Comparison of ENCODE assay signal across 25 mouse cellular contexts in the genomic region with DNA sequence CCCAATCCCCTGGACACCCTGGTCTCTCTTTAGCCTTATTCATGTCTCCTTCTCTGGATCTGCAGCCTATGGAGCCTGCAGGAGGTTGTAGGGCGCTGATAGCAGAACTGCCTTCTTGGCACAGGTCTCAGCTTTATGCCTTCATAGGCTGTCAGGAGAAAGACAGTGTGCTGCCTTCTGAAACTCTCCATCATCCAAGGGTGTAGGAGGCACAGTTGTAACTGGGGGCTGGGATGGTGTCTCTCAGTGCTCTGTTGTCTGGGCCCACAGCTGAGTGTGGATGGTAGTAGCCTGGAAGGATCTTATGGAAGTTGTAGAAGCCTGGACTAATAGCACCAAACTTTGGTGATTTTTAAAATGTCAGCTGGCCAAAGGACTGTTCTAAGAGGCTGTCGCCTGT. TPM values are rescaled to one million over a fixed set of nuclear protein-coding genes. Genes with fewer than 3 reads are reported as not detected.
DNase-seq lines count a peak whose midpoint lies in the region; ATAC-seq and TF ChIP-seq lines count a peak whose summit lies in the region.
"Had no signal": no experiment of that assay in that cellular context is flagged by ENCODE, and none has a peak within 500 bp of the region (broad histone marks: within the 10 kb centered on the region; RNA-seq: fewer than 3 reads in every experiment).

No protein-coding gene starts in this region.

- peaks cover 5% of the 10 kb centered on the region; the same call in 1 of the 2 replicates for H3K36me3 ChIP-seq in kidney, postnatal 0 days (ENCODE audit: insufficient read depth, low read length)
- H3K36me3 ChIP-seq in midbrain, embryonic 11.5 days (ENCODE audit: control insufficient read depth, insufficient read depth, low read length) = no peaks in the 10 kb centered on the region; the same call in 1 of the 2 replicates
- H3K36me3 ChIP-seq in midbrain, embryonic 16.5 days (ENCODE audit: control insufficient read depth, insufficient read depth, low read length) = no peaks in the 10 kb centered on the region; the same call in 1 of the 2 replicates
- H3K36me3 ChIP-seq: intestine, embryonic 15.5 days had no signal

- H3K9me3 ChIP-seq in kidney, postnatal 0 days (replicated peaks; ENCODE audit: low read length) = no peaks in the 10 kb centered on the region
- H3K9me3 ChIP-seq in midbrain, embryonic 11.5 days (ENCODE audit: control insufficient read depth, low read length) = no peaks in the 10 kb centered on the region
- no peaks in the 10 kb centered on the region for H3K9me3 ChIP-seq in midbrain, embryonic 16.5 days (replicated peaks; ENCODE audit: control insufficient read depth, low read length, poor library complexity, severe bottlenecking)
- H3K9me3 ChIP-seq: embryonic facial prominence, embryonic 13.5 days; forebrain, embryonic 13.5 days; heart, embryonic 13.5 days; intestine, embryonic 15.5 days had no signal

- intact Hi-C loops in heart, postnatal 36 days (cut with DNase I) = loop anchor here (5.0 kb wide), 1 partner anchor 168 kb away; no protein-coding TSS in a partner anchor

- no peaks in the 10 kb centered on the region for H3K27me3 ChIP-seq in kidney, postnatal 0 days (ENCODE audit: insufficient read depth, low read length)
- no peaks in the 10 kb centered on the region for H3K27me3 ChIP-seq in midbrain, embryonic 11.5 days (ENCODE audit: control insufficient read depth, insufficient read depth, low read length)
- no peaks in the 10 kb centered on the region for H3K27me3 ChIP-seq in midbrain, embryonic 16.5 days (ENCODE audit: control insufficient read depth, insufficient read depth, low read depth, low read length)
- H3K27me3 ChIP-seq: CH12.LX; embryonic facial prominence, embryonic 13.5 days; forebrain, embryonic 13.5 days; heart, embryonic 13.5 days; intestine, embryonic 15.5 days; Patski had no signal

- no peak for ATAC-seq in kidney, postnatal 0 days (replicated peaks; ENCODE audit: low FRiP score, low read depth)
- no peak for ATAC-seq in midbrain, embryonic 11.5 days (ENCODE audit: low FRiP score)
- no peak for ATAC-seq in midbrain, embryonic 16.5 days
- ATAC-seq: activated CD4-positive, CD25-positive, alpha-beta regulatory T cell, adult 4 months; forebrain, embryonic 13.5 days; Patski had no signal

- H3K4me3 ChIP-seq in kidney, postnatal 0 days (replicated peaks; ENCODE audit: low read depth, low read length) = no peak overlapping the region
- no peak overlapping the region for H3K4me3 ChIP-seq in midbrain, embryonic 11.5 days (ENCODE audit: low read depth, low read length)
- H3K4me3 ChIP-seq in midbrain, embryonic 16.5 days (ENCODE audit: low read depth, low read length) = no peak overlapping the region
- H3K4me3 ChIP-seq in brown adipose tissue, adult 24 weeks (ENCODE audit: insufficient read depth, low read depth, low read length) = no peak overlapping the region
- H3K4me3 ChIP-seq: embryonic facial prominence, embryonic 13.5 days; forebrain, embryonic 13.5 days; heart, adult 2 months; heart, embryonic 13.5 days; intestine, embryonic 15.5 days had no signal

- no peak overlapping the region for H3K9ac ChIP-seq in kidney, postnatal 0 days (ENCODE audit: low read depth, low read length)
- H3K9ac ChIP-seq in midbrain, embryonic 11.5 days (ENCODE audit: low read length) = no peak overlapping the region
- H3K9ac ChIP-seq in midbrain, embryonic 16.5 days (ENCODE audit: low read depth, low read length) = no peak overlapping the region
- H3K9ac ChIP-seq: embryonic facial prominence, embryonic 13.5 days; forebrain, embryonic 13.5 days; heart, embryonic 13.5 days; hindbrain, embryonic 14.5 days had no signal

- H3K27ac ChIP-seq in kidney, postnatal 0 days = 0 out of 2 replicates have a peak overlapping the region, but pooled peaks have one; percentile 27
- no peak overlapping the region for H3K27ac ChIP-seq in midbrain, embryonic 11.5 days (ENCODE audit: low read depth, low read length)
- H3K27ac ChIP-seq in midbrain, embryonic 16.5 days (ENCODE audit: low read length) = no peak overlapping the region
- peak overlapping the region; percentile 49 for H3K27ac ChIP-seq in brown adipose tissue, adult 24 weeks (replicated peaks; ENCODE audit: low read depth, low read length)
- H3K27ac ChIP-seq: embryonic facial prominence, embryonic 13.5 days; forebrain, embryonic 13.5 days; heart, adult 2 months; hindbrain, embryonic 14.5 days; intestine, embryonic 15.5 days had no signal

- TF ChIP-seq CTCF in kidney, postnatal 0 days (IDR thresholded peaks at IDR 0.05; ENCODE audit: low read depth) = no peak

- peak; percentile 74 for DNase-seq in heart, adult 11 months
- DNase-seq in heart, postnatal 36 days = no peak
- no peak for DNase-seq in kidney, postnatal 0 days (ENCODE audit: low spot score)
- no peak for DNase-seq in kidney, postnatal 36 days
- DNase-seq in midbrain, embryonic 11.5 days (ENCODE audit: low spot score, missing footprints) = peak; percentile 44
- no peak for DNase-seq in embryo, embryonic 9.5 days (ENCODE audit: extremely low spot score)
- DNase-seq: cerebellum, adult 2 months; cerebellum, postnatal 14 days; embryo, embryonic 11 days; gastrocnemius, postnatal 10 days; heart, postnatal 4 days had no signal

- peaks cover 14% of the 10 kb centered on the region; the same call in 1 of the 2 replicates for H3K4me1 ChIP-seq in kidney, postnatal 0 days (replicated peaks; ENCODE audit: insufficient read depth, low read length)
- peaks cover 6% of the 10 kb centered on the region for H3K4me1 ChIP-seq in midbrain, embryonic 11.5 days (ENCODE audit: control insufficient read depth, insufficient read depth, low read length)
- peaks cover 6% of the 10 kb centered on the region for H3K4me1 ChIP-seq in midbrain, embryonic 16.5 days (ENCODE audit: control insufficient read depth, insufficient read depth, low read length)
- peaks cover 26% of the 10 kb centered on the region for H3K4me1 ChIP-seq in brown adipose tissue, adult 24 weeks (ENCODE audit: control insufficient read depth, insufficient read depth, insufficient read length, low read length)

- no peak overlapping the region for H3K4me2 ChIP-seq in kidney, postnatal 0 days (ENCODE audit: low read length)
- no peak overlapping the region for H3K4me2 ChIP-seq in midbrain, embryonic 11.5 days
- no peak overlapping the region for H3K4me2 ChIP-seq in midbrain, embryonic 16.5 days (ENCODE audit: low read length)
- H3K4me2 ChIP-seq: embryonic facial prominence, embryonic 13.5 days; forebrain, embryonic 13.5 days; heart, embryonic 13.5 days; hindbrain, embryonic 14.5 days; intestine, embryonic 15.5 days had no signal

- WGBS in kidney, postnatal 0 days = 93% methylated on average over 2 of the region's 2 CpGs
- WGBS in midbrain, embryonic 11.5 days = 87% methylated on average over 2 of the region's 2 CpGs
- WGBS in midbrain, embryonic 16.5 days = 95% methylated on average over 2 of the region's 2 CpGs

RNA-seq across cellular contexts. Expression of a gene that starts 46.8 kb away (rescaled TPM):
- total RNA-seq in heart, postnatal 36 days (2021) = 1 to 10 TPM; 5.6 to 5.8 TPM
- 13.5 and 13.9 TPM in 2 replicates for polyA plus RNA-seq in kidney, postnatal 0 days (2015; fragmentation: Nextera tagmentation; extraction: Ambion mirVana)
- polyA plus RNA-seq in midbrain, embryonic 11.5 days (2014; fragmentation: Nextera tagmentation; extraction: Ambion mirVana) = 11.5 and 13.7 TPM in 2 replicates
- 21.1 and 22.8 TPM in 2 replicates for polyA plus RNA-seq in midbrain, embryonic 16.5 days (2015; fragmentation: Nextera tagmentation; extraction: Ambion mirVana)
- 9.0 and 12.6 TPM in 2 replicates for polyA plus RNA-seq in brown adipose tissue, adult 24 weeks (2012; ENCODE audit: insufficient read depth, insufficient read length, missing spikeins)

RNA-seq across cellular contexts. Expression of a gene that starts 46.8 kb away (rescaled TPM):
- not detected for total RNA-seq in heart, postnatal 36 days (2021)
- polyA plus RNA-seq in kidney, postnatal 0 days (2015; fragmentation: Nextera tagmentation; extraction: Ambion mirVana) = 0.13 and 0.29 TPM in 2 replicates
- polyA plus RNA-seq in midbrain, embryonic 11.5 days (2014; fragmentation: Nextera tagmentation; extraction: Ambion mirVana) = 0.19 TPM in 1 of 2 replicates, not detected in the other
- 0.32 and 0.67 TPM in 2 replicates for polyA plus RNA-seq in midbrain, embryonic 16.5 days (2015; fragmentation: Nextera tagmentation; extraction: Ambion mirVana)
- not detected in 2 replicates for polyA plus RNA-seq in brown adipose tissue, adult 24 weeks (2012; ENCODE audit: insufficient read depth, insufficient read length, missing spikeins)
- total RNA-seq: adrenal gland, adult 18-20 months; adrenal gland, postnatal 14 days; CH12.LX; common myeloid progenitor, adult 5-6 weeks; gastrocnemius, postnatal 10 days; heart, adult 2 months; heart, postnatal 4 days had no signal
- polyA plus RNA-seq: activated CD4-positive, CD25-positive, alpha-beta regulatory T cell, adult 4 months; heart, adult 2 months; intestine, embryonic 15.5 days had no signal

RNA-seq across cellular contexts. Expression of a gene that starts 46.9 kb away (rescaled TPM):
- total RNA-seq in heart, postnatal 36 days (2021) = 10 to 100 TPM; 56.9 to 63.0 TPM
- 373 and 387 TPM in 2 replicates for polyA plus RNA-seq in kidney, postnatal 0 days (2015; fragmentation: Nextera tagmentation; extraction: Ambion mirVana)
- polyA plus RNA-seq in midbrain, embryonic 11.5 days (2014; fragmentation: Nextera tagmentation; extraction: Ambion mirVana) = 118 and 122 TPM in 2 replicates
- polyA plus RNA-seq in midbrain, embryonic 16.5 days (2015; fragmentation: Nextera tagmentation; extraction: Ambion mirVana) = 169 and 177 TPM in 2 replicates
- 108 and 144 TPM in 2 replicates for polyA plus RNA-seq in brown adipose tissue, adult 24 weeks (2012; ENCODE audit: insufficient read depth, insufficient read length, missing spikeins)

Comparison
In these comparisons a context has a peak if more than half of its experiments do, and no peak if none do; other contexts are left out.
1. DNase-seq: peak in heart, adult 11 months (single experiment) and midbrain, embryonic 11.5 days (single experiment); none in heart, postnatal 36 days (0 of 2), kidney, postnatal 0 days (single experiment), kidney, postnatal 36 days (0 of 2) and embryo, embryonic 9.5 days (single experiment).
2. H3K27ac ChIP-seq: peak in kidney, postnatal 0 days (single experiment) and brown adipose tissue, adult 24 weeks (single experiment); none in midbrain, embryonic 11.5 days (single experiment) and midbrain, embryonic 16.5 days (single experiment).